Mouse (Mus musculus): ENCODE data around the gene 4930519P11Rik.

The 4930519P11Rik gene

DNA sequence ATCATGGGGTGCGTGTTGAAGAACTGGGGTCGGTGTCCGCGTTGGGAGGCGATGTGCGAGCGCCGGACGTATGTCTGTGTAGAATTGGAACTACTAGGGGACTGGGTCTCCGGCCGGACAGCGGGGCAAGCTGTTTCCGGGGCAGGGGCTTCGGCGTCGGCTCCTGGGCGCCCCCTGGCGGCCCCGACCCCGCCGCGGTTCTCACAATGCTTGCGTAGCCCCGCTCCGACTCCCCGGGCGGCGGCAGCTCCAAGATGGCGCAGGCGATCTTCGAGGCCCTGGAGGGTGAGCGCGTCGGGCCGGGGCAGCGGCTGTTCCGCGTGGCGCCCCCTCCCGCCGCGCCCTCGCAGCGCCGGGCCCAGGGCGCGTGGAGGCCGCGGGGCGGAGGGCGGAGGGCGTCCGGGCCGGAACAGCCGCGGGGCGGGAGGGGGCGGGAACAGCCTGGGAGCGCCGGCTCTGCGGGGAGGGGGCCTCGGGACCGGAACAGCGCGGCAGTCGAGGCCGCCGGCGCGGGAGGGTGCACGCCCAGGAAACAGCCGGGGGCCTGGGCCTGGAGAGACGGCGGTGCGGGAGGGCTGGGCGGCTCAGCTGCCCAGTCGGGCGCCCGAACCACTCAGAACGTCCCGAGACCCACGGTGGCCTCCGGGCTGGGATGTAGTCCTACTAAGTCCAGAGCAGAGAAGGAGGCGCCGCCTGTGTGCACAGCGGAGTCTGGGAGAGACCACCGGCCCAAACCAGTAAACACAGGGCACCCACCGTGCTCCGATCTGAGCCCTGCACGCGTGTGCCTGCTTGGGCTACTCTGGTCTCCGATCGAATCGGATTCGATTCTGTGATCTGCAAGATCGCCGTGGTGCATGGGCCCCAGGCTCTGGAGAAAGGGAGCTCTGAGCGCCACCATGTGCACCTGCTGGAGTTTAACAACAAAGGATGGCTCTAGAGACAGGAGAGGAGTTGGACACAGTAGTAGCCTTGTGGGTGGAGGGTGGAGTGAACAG is at the start of gene 4930519P11Rik, which contains the start of gene Zfp341:
Gene 4930519P11Rik, minus strand, starts transcription at position 320 of the 998 bp plus-strand sequence.
Gene Zfp341, plus strand, starts transcription at position 180 of the 998 bp plus-strand sequence.
- in situ Hi-C loops (cut with MboI), result no loop called here

DNA sequence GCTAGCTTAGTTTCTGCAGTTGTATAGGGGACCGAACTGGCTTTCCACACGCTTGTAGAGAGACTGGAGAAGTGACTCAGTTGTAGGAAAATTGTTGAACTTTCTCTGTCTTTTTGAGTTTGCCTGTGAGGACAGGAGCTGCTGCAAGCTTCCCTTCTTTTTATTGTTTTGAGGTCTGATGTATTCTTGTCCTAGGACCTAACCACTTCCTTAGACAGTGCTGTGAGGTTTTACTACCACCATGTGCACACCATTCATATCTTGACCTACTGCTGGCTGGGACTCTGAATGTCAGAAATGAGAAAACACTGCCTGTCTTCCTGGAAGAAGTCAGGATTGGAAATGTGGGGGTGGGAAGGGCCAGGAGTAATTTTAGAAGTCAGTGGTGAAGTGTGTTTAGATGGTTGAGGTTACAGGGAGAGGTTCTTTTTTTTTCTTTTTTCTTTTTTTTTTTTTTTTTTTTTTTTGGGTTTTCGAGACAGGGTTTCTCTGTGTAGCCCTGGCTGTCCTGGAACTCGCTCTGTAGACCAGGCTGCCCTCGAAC is 46.4 kb upstream of the 4930519P11Rik start:
- in situ Hi-C loops (cut with MboI), result no loop called here

DNA sequence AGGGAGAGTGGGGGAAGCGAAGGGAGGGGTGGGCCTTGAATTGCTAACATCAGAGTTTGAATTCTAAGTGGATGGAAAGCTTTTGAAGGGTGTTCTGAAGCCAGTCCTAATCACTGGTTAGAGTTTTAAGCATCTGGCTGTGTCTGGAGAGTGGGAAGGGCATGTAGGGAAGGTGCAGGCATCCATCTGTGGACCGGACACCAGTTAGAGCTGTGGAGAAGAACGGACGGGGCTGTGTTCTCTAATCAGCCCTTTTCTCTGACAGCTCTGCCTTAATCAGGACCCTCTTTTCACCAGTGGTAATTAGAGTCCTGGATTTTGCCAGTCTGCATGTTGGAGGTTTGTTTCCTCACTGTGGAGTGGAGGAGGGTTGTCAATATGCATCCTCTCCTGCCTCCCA is 45.8 kb upstream of the 4930519P11Rik start:
- in situ Hi-C loops (cut with MboI), result no loop called here

DNA sequence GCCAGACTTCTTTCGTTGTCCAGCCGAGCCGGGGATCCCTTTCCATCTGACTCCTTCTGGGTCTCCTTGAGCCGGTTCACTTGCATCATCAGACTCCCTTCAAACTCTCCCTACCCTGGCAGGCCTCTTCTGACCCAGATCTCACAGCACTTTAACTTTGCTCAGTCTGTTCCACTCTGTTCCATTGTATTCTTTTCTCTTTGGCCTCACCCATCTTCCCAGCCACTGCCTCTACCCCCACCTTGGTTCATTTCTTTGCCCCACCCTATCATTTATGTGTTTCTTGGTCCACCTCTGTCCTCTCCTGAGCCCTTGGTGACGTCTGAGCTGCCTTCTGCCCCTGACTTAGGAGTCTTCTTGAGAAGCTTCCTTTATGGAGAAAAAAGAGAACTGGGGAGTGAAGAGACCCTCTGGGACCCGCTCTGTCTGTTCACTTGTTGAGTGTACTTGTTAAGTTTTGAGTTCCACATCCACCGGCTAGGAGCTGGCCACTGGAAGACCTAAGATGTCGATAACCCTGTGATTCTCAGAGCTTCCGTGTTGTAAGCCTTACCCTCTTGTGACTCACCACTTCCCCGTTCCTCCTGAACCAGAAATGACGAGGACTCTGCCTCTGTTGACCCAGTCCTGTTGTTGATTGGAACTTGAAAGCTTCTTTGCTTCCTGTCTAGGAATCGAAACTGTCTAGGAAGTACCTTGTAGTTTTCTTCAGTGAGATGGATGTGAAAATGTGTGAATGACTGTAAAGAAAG is 44.4 kb upstream of the 4930519P11Rik start:
- in situ Hi-C loops (cut with MboI), result no loop called here

DNA sequence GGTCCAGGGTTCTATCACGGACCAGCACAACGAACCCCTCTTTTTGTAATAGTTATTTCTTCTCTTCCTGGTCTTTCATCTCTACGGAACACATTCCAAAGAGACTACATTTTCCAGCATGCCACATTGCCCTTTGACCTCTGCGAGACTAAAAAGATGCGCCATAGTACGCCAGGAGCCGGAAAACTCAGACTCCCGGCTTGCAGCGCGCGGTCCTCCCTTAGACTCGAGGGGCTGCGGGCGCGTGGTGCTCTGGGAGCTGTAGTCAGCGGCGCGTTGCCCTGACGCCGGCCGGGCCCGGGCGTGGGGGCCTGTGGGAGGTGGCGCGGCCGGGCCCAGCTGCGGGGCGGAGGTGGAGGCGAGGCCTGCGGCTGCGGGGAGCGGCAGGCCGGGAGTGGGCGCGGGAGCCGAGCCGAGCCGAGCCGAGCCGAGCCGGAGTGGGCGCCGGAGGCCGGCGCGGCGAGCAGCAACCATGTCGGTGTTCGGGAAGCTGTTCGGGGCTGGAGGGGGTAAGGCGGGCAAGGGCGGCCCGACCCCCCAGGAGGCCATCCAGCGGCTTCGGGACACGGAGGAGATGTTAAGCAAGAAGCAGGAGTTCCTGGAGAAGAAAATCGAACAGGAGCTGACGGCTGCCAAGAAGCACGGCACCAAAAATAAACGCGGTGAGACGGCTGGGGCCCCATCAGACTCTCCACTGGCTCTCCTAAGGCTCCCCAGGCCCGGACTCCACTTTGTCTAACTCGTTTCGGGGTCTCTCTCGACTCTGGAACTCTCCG is 43.7 kb upstream of the 4930519P11Rik start:
- in situ Hi-C loops (cut with MboI), result no loop called here

DNA sequence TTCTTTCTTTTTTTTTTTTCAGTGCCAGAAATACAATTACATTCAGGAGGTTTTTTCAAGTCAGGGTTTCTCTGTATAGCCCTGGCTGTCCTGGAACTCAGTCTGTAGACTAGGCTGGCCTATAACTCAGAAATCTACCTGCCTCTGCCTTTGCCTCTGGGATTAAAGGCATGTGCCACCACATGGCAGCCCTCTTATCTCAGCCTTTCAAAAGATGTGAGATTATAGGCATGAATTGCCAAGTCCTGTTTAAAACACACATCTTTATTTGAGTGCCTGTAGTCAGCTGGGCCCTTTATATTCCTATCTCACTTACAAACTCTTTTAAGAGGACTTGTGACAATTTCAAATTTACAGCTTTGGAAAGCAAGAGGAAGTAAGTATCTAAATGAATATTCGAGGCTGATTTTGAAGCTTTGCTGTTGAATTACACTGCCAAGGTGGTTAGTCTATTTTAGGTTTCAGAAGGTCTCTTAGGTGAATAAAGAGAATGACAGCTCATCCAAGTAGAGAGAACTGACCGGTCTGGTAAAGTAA is 42.7 kb upstream of the 4930519P11Rik start:
- in situ Hi-C loops (cut with MboI), result no loop called here

DNA sequence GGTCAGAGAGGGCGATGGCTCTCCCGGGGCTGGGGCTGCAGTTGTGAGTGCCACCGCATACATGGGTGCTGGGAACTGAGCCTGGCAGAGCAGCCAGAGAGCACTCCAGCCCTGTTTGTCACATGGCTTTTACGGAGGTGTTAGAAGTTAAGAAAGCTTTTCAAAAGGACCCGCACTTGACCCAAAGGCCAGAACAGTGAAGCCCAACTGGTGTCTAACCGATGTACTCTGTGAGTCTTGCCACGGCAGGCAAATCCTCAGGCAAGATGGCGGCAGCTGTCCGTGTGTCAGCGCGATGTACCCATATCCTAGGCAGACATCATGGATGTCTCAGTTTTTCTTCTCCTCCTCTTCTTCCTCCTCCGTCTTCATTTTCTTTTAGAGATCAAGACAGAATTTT is 41.7 kb upstream of the 4930519P11Rik start:
- in situ Hi-C loops (cut with MboI), result no loop called here

DNA sequence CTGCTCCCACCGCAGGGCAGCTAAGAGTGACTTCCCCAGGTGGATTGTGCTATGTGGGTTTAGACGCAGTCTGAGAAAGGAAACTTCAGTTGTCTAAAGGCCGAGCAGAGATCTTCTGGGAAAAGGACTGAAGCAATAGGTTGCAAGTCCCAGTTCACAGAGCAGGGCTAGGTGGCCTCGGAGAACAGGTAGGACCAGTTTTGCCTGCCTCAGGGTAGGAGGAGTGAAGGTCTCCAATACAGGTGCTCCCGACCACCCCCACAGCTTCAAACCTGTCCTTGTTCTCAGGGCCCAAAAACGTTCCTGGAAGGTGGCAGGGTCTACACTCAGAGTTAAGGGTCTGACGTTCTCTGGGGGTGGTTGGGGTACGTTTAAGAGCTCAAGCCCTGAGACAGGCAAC is 38.1 kb upstream of the 4930519P11Rik start, which contains the start of gene Chmp4b:
Gene Chmp4b, plus strand, starts transcription at position 343 of the 400 bp plus-strand sequence.
- in situ Hi-C loops (cut with MboI), result no loop called here

DNA sequence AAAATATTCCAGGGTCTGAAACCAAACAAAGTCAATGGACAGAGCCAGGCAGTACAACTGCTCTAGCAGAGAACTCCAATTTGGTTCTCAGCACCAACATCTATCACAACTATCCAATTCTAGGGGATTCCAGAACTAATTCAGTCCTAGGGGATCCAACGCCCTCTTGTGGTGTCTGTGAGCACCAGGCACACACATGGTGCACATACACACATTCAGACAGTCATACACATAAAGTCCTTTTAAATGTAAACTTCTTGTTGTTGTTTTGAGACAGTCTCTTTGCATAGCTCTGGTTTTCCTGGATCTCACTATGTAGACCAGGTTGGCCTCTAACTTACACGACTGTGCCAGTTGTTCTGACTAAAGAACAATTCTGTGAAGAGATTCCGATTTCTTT is 37.2 kb upstream of the 4930519P11Rik start:
- in situ Hi-C loops (cut with MboI), result no loop called here

DNA sequence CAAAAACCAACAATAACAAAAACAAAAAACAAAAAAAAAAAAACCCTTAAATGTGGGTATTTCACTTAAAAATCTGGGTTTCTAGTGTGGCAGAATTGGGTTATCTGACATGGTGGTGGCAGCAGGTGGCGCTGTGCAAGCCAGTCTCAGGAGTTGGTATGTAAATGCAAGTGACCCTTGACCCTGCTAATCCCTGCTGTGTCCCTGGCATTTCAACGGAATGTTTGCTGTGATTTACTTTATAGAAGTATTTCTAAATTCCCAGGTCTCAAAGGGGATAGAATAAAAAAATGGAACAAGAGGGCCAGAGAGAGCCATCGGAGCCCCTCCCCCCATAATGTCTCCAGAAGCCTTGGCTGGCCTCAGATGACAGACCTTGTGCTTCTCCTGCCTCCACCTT is 34.8 kb upstream of the 4930519P11Rik start:
- in situ Hi-C loops (cut with MboI), result no loop called here

DNA sequence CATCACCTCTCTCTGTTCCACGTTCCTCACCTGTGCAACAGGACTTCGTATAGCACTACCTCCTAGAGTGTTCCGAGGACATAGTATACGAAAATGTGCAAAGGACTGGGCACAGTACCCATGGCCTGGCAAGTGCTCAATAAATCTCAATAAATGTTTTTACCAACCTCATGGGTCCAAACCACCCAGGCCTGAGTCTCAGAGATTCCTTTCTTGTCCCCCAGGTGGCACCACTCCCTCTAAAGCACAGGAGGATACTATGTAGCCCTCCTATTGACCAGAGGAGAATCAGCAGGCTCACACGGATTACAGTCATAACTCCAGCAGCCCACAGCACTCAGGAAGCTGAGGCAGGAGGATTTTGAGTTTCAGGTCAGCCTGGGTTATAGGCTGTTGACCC is 33.4 kb upstream of the 4930519P11Rik start:
- in situ Hi-C loops (cut with MboI), result no loop called here

DNA sequence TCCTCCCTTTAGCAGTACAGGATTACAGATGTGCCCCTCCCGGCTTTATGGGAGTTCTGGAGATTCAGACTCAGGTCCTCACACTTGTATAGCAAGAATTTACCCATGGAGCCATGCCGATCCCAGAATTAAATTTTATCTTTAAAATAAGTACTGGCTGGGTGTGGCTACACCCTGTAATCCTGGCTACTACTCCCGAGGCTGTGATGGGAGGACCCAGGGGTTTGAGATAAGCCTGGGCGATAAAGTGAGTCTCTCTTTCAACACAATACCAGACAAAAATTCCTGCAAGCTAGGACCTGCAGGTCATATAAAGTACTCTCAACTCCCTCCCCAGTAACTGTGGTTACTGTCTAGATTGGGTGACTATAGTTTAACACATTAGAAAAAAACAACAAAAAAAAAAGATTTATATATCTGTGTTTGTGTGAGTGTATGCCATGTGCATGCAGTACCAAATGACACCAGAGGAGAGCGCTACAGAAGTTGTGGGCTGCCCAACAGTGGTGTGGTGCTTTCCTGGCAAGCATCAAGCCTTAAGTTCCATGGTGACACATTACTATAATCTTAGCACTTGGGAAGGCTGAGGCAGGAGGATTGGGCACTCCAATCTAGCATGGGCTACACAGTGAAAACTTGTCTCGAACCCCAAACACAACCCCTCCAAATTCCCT is 29.6 kb upstream of the 4930519P11Rik start:
- in situ Hi-C loops (cut with MboI), result no loop called here

DNA sequence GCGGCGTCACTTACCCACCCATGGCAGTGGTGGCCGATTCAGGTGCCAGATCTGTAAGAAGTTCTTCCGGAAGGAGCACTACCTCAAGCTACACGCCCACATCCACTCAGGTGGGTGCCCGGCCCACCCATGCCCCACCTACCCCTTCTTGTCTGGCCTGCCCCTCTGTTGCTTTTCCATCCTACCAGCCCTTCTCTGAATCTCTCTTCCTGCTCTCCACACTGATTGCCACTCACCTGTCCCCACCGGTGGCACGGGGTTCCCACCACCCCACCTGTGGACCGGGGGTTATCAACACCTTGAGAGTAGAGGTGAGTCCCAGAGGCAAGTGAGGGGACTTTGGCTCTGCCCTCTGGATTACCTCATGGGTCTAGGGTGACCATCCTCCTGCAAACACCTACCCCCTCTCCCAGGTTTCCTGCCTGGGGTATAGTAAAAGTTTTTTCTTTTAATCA is 28.8 kb upstream of the 4930519P11Rik start:
- in situ Hi-C loops (cut with MboI), result no loop called here

DNA sequence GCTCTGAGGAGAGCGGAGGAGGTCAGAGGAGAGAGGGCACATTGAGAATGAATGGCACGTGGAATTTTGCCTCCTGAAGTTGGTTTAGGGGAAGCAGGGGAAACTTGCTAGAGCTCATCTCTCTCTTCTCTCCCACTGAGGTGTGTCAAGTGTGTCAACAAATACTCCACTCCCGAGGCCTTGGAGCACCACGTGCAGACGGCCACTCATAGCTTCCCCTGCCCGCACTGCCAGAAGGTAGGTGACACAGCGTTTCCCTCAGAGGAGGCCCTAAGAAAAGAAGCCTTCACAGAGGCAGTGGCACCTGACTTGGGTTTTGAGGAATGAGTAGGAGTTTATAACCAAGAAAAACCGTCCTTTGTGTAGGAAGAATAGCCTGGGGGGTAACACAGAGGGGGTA is 27.9 kb upstream of the 4930519P11Rik start:
- in situ Hi-C loops (cut with MboI), result no loop called here

DNA sequence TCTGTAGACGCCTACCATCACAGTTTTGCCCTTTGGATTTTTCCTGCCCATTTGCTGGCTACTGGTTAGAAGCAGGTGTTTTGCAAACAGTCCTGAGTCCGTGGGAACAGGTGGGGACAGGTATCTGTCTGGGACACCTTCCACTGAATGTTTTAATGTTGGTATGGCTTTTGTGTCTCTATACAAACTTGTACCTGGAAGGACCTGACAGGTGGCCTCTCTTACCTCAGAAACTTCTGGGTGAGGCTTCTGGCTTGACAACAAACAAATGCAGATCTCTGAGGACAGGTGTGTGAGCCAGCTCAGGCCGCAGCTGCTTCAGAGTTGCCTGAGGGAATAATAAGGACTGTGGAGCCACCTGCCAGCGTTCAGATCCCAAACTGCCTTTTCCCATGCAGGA is 25.9 kb upstream of the 4930519P11Rik start:
- in situ Hi-C loops (cut with MboI), result no loop called here

DNA sequence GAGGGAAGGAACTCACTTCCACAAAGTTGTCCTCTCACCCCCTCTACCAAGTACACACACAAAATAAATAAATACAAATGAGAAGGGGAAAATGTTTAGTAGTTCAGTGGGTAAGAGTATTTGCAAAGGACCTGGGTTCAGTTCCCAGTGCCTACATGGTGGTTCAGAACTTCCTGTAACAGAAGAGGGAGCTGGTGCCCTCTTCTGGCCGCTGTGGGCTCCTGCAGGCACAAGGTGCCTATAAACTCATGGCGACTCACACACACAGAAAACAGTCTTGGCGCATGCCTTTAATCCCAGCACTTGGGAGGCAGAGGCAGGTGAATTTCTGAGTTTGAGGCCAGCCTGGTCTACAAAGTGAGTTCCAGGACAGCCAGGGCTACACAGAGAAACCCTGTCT is 25.3 kb upstream of the 4930519P11Rik start:
- in situ Hi-C loops (cut with MboI), result no loop called here

DNA sequence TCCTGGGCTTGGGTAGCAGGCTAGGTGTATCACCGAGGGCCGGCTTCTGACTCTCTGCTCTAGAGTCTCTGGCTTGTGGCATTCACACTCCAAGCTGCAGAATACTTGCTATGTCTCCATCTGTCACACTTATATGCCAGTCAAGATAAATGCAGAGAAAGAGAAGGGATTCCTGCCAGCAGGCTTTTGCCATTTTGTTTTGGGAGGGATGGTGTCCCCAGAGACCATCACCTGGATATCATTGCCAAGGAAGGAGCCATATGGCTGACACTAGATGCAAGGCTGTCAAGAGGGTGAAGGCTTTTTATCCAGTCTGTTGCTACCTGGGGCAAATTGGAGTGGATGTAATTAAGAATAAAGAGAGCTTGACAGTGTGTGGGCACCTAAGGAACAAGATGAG is 22.6 kb upstream of the 4930519P11Rik start:
- in situ Hi-C loops (cut with MboI), result no loop called here

DNA sequence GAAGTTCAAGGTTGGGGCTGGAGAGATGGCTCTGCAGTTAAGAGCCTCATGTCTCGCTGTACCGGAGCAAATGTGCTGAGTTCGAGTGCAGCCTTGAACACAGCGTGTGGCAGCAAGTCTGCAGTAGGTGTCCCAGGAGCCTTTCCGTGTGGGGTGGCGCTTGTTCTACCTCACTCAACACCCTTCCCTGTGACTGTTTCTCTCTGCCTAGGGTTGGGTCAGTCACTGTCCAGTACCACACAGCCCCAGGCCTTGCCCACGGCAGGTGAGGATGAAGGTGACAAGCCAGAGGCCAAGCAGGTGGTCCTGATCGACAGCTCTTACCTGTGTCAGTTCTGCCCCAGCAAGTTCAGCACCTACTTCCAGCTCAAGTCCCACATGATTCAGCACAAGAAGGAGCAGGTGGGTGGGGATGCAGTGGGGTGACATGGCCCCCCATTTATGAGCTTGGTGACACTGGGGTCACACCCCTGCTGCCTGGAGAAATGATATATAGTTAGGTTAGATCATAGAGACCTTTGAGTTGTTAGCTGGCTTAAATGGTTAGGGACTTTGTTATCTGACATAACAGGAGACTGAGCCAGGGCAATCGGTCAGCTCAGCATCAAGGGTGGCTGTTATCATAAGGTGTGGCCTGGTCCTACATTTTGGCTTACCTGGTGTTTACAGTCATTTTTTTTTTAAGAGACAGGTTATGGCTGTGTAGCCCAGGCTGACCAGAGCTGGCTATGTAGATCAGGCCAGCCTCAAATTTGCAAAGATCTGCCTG is 20.8 kb upstream of the 4930519P11Rik start:
- in situ Hi-C loops (cut with MboI), result no loop called here

DNA sequence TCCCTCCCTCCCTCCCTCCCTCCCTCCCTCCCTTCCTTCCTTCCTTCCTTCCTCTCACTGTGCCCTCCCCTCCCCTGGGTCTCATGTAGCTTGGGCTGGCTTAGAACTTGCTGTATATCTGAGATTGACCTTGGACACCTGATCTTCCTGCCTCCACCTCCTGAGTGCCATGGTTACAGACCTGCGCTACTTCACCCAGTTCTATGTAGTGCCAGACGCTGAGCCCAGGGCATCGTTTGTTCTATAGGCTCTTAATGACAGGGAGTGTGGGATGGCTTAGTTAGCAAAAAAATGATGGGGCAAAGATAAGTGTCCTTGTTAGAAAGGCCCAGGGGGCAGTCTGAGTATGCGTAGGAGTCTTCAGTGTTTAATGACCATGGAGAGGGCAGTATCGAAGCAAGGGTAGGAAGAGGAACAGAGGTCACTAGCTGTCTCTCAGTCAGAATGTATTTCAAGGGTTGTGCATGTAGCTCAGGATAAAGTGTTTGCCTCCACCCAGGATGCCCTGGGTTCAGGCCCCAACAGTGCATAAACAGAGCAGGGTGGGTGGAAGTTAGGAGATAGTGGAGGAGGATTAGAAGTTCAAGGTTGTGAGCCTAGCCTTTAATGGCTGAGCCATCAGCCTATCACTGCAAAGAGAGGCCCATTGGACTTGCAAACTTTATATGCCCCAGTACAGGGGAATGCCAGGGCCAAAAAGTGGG is 20.0 kb upstream of the 4930519P11Rik start:
- in situ Hi-C loops (cut with MboI), result no loop called here
